Mouse (Mus musculus) testis, postnatal 10 days (tissue): ENCODE data around the gene Ficd.

Experiments
- DNase-seq: peaks from one replicate; pipeline ENCODE4 v3.0.0; 2021; ENCODE audit warnings: low spot score

The Ficd gene

GRCm38 (mm10) chr5:113730641-113731121, 4.9 kb upstream of the Ficd start:
- DNase-seq = no peak

- DNase-seq = no peak
Measured at GRCm38 (mm10) chr5:113731174-113731573, 4.4 kb upstream of the Ficd start.

GRCm38 (mm10) chr5:113732182-113732581, 3.4 kb upstream of the Ficd start:
- DNase-seq = peak; percentile 82

DNA sequence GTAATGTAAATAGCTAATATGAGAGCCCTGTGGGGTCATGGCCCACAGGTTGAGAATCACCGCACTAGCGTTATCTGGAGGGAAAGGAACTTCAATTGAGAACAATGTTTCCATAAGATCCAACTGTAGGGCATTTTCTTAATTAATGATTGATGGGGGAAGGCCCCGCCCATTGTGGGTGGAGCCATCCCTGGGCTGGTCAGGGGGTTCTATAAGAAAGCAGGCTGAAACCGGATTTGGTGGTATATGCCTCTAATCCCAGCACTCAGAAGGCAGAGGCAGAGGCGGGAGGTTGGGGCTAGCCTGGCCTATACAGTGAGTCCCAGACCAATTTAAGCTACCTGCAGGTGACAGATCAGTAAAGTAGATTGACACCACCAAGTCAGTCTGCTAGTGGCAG, 1.2 kb upstream of the Ficd start:
- no peak for DNase-seq

- DNase-seq = no peak
Measured at GRCm38 (mm10) chr5:113735023-113735344, 619 bp upstream of the Ficd start.

- DNase-seq = no peak
Measured at GRCm38 (mm10) chr5:113736113-113736502, 505 bp downstream of the Ficd start.

- peak; percentile 69 for DNase-seq
Measured at GRCm38 (mm10) chr5:113736522-113737164, 1.0 kb downstream of the Ficd start.

- no peak for DNase-seq
Measured at GRCm38 (mm10) chr5:113737607-113738237, 2.1 kb downstream of the Ficd start.

- DNase-seq = no peak
Measured at GRCm38 (mm10) chr5:113747629-113748028, 12.0 kb downstream of the Ficd start.

DNA sequence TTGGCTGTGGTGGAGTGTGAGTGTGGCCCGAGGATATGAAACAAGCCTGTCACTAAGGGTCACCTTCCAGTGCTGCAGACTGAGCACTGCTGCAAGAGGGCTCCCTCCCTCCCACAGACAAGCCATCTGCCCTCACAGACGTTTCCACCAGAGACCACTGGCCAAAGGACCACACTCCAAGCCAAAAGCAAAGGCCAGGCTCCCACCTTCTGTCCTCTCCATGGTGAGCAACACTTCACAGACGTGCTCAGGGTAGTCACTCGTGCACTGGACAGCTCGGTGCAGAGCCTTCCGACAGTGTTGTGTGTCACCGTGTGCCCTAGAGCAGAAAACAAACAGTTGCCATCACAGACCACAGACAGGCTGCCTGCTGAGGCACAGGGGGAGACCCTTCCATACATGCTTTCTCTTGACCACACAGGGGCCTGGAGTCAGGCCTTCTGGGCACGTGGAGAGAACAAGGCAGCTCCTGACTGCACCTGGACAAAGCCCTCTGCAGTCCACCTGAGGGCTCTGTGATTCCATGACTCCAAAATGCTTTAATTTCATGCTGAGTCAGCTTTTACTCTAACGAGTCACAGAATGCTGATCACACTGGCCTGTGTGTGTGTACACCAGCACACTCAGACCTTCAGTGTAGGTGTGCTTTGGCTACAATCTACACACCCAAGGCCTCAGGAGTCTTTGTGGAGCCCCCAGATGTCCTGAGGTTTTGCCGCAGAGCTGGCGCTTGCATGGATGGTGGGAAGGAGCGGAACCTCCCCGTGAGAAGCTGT, 13.1 kb downstream of the Ficd start:
- no peak for DNase-seq

DNA sequence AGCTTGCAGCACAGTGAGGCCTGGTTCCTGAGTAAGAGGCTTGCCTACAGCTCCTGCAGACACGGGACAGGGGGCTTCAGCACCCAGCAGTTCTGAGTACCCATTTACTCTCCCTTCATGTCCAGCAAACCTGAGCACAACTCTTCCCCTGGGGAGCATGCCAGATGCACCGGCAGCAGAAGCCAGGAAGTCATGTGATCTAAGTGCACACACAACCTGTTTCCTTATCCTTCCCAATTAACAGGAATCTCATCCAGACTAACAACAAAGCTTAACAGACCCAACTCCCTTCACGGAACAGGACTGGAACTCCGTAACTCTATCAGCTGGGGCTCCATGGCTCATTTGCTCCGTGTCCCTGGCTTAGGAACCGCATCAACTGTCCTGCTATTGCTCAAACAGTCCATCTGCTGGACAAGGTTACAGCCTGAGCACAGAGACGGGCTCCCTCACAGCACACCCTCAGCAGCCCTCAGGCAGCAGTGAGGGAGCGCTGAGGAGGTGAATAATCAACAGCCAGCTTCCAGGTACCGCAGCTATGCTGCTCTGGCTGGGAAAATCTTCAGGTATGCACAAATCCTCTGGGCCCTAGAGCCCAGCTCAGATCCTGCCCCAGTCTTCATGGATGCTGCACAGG, 16.0 kb downstream of the Ficd start:
- DNase-seq = no peak

- no peak for DNase-seq
Measured at GRCm38 (mm10) chr5:113755347-113756030, 19.9 kb downstream of the Ficd start.

GRCm38 (mm10) chr5:113761585-113761984, 26.0 kb downstream of the Ficd start:
- DNase-seq = no peak

DNA sequence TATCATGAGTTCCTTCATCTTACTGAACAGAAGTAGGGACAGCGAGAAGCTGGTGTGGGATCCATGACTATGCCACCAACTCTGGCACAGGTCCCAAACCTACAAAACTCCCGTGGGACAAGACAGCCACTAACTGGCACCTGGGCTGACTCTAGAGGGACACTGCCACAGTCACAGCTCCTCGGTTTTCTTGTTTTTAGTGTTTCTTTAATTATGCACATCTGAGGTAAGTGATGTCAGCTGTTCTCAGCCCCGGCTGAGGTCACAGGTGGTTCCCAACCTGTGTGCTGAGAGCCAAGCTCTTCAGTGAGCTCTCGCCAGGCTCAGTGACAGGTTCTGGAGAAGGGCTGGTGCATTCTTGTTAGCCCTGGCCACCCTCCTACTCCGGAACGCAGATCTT, 28.8 kb downstream of the Ficd start:
- no peak for DNase-seq

DNA sequence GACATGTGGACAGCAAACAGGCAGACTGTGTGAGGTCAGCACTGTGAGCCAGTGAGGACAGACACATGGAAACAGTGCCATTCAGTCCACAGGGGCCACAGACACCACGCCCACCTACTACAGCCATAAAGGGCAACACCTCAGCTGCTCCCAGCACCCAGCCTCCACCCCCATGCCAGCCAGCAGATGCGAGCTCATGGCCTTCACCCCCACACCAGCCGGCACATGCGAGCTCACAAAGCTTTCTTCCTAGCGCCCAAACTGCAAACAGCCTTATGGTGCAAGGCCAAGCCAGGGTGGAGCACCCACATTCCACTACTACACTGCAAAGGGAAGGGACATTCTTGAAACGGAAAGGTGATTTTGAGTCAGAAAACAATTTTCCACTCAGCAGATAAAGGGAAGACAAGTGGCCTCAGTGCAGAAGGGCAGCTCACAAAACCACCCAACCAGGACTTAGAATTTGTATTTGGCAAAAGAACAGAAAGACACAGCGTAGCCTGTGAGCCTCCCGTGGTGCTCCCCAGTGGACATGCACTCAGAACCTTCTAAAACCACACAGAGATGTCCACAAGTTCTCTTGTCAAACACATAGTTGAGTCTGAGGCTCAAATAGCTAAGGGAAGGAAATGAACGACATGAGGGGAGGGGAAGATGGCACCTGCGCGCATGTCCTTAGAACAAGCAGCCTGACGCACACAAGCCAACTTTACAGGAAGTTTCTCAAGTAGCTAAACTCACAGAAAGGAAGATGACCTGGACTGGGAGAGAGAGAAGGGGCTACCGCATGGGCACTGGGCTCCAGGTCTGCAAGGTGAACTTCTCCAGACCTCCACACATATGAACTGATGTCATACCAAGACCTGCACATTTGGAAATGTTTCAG, 30.3 kb downstream of the Ficd start:
- no peak for DNase-seq

GRCm38 (mm10) chr5:113768806-113769205, 33.2 kb downstream of the Ficd start:
- no peak for DNase-seq

GRCm38 (mm10) chr5:113771213-113772162, 35.9 kb downstream of the Ficd start:
- DNase-seq = peak; percentile 86

- peak; percentile 98 for DNase-seq
Measured at GRCm38 (mm10) chr5:113772450-113772895, 36.9 kb downstream of the Ficd start, which contains the start of the genes Sart3 and Iscu. Gene Sart3, minus strand, starts transcription at chr5:113772510. Gene Iscu, plus strand, starts transcription at chr5:113772748.

DNA sequence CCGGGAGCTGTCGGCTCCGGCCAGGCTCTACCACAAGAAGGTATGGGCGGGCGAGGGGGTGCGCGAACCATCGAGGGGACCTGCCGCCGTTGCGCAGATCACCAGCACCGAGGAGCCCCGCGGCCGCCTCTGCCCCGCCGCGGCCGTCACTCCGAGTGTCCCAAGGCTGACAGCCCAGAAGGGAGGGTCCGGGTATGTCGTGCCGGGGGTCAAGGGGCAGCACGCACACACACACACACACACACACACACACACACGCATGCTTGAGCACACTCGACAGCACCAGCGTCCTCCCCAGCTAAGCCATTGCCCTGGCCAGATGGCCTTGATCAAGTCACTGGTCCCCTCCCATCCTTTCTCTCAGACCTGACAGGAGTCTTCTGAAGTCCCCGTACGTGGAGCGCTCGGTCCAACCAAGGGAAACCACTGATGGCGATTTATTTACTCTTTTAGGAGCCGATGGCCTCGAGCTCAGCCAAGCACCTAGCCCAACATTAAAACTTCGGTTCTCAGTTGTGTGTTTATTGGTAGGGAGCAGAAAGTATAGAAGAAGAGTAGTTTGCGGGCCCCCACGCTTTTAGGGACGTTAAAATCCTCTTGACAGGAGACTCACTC, 37.4 kb downstream of the Ficd start:
- no peak for DNase-seq
